Mouse (Mus musculus) kidney, embryonic 15.5 days (tissue): ENCODE measurements at regions not wholly inside any gene's neighbourhood (a gene's known extent, or its start where the extent isn't known, plus 50 kb on each side); places are given as distances from the start of the nearest gene placed in this dataset.

Source experiments
- ATAC-seq: fragments of 200-750 bp; cut with Nextera tagmentation; replicated peaks from 2 replicates; pipeline ENCODE4 v1.8.0; 2017; ENCODE audit warnings: moderate TSS enrichment; ENCODE audit not compliant: low FRiP score
- H3K27ac ChIP-seq: fragments of 300-500 bp; sonication (generic); 2 replicates; pipeline ENCODE4 v1.5.1; 2015; ENCODE audit warnings: mild to moderate bottlenecking, inconsistent platforms
- H3K27me3 ChIP-seq: fragments of 300-500 bp; sonication (generic); 2 replicates; pipeline ENCODE4 v1.6.1; 2015; ENCODE audit warnings: inconsistent platforms
- H3K36me3 ChIP-seq: fragments of 300-500 bp; sonication (generic); 2 replicates; pipeline ENCODE4 v1.6.1; 2015; ENCODE audit warnings: inconsistent platforms
- H3K4me1 ChIP-seq: fragments of 300-500 bp; sonication (generic); 2 replicates; pipeline ENCODE4 v1.6.1; 2015; ENCODE audit warnings: inconsistent platforms
- H3K4me2 ChIP-seq: fragments of 300-500 bp; sonication (generic); 2 replicates; pipeline ENCODE4 v1.6.1; 2015; ENCODE audit warnings: moderate library complexity, mild to moderate bottlenecking, inconsistent platforms
- H3K4me3 ChIP-seq: fragments of 300-500 bp; sonication (generic); replicated peaks from 2 replicates; pipeline ENCODE4 v1.5.1; 2015; ENCODE audit warnings: mild to moderate bottlenecking, inconsistent platforms
- H3K9ac ChIP-seq: fragments of 300-500 bp; sonication (generic); 2 replicates; pipeline ENCODE4 v1.6.1; 2015; ENCODE audit warnings: mild to moderate bottlenecking, inconsistent platforms
- H3K9me3 ChIP-seq: fragments of 300-500 bp; sonication (generic); replicated peaks from 2 replicates; pipeline ENCODE4 v1.6.1; 2016; ENCODE audit warnings: inconsistent platforms
- WGBS: fragments of 180-500 bp; shearing (Covaris S2); methylation state at CpG from one replicate; pipeline ENCODE4 v1.1.7; 2015; ENCODE audit warnings: mixed read lengths; 5-methylcytosine and 5-hydroxymethylcytosine counted together

GRCm38 (mm10) chr1:111754263-111754857 is 110.4 kb downstream of the Dsel start:
- peak overlapping the region; percentile 54 for H3K4me2 ChIP-seq

More at GRCm38 (mm10) chr1:111754263-111754857, 110.4 kb downstream of the Dsel start:
- ATAC-seq, result peak; percentile 66; the same call in 1 of the 2 replicates
- Histone ChIP-seq H3K36me3 (no peaks in the 10 kb centered on the region), H3K4me1 (peaks cover 4% of the 10 kb centered on the region; the same call in 1 of the 2 replicates), H3K9ac (no peak overlapping the region), H3K27me3 (no peaks in the 10 kb centered on the region), H3K27ac (no peak overlapping the region), H3K4me3 (peak overlapping the region; percentile 16; the same call in 1 of the 2 replicates), H3K9me3 (no peaks in the 10 kb centered on the region)
- 14% methylated on average over 17 of the region's 20 CpGs for WGBS
